Mouse (Mus musculus): Measurements from ENCODE around the gene Ythdf2.
A peak's percentile ranks its signal among the peaks of the same experiment; 100 is the strongest.

Gene Ythdf2

DNA sequence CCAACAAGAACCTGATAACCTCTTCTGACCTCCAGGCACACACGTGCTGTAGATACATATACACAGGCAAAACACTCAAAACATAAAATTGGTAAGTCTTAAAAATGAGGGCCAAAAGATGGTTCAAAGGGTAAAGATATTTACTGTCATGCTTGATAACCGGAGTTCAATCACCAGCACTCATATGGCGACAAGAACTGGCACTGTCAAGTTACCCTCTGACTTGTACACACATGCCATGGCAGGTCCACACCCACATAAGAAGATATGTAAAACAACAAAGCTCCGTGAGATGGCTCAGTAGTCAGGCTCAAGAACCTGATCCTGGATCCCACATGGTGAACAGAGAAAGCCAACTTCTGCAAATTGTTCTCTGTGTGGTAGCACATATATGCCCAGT, 4.8 kb downstream of the Ythdf2 start:
- DNase-seq = no peak

DNA sequence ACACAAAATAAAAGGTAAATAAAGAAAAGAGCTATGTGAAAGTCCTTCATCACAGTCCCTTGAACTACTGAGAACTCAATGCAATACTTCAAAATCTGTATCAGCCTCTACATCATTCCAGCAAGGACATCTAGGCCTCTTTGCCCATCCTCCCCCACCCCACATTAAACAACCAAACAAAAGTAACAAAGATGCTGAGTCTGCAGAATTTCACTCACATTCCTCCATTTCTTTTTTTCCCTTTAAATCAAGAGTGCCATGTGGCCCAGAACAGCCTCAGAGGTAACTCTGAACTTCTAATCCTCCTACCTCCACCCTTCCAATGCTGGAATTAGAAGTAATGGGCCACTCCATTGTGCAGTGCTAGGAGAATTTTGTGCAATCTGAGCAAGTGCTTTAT, 13.3 kb downstream of the Ythdf2 start:
- no peak for DNase-seq

DNA sequence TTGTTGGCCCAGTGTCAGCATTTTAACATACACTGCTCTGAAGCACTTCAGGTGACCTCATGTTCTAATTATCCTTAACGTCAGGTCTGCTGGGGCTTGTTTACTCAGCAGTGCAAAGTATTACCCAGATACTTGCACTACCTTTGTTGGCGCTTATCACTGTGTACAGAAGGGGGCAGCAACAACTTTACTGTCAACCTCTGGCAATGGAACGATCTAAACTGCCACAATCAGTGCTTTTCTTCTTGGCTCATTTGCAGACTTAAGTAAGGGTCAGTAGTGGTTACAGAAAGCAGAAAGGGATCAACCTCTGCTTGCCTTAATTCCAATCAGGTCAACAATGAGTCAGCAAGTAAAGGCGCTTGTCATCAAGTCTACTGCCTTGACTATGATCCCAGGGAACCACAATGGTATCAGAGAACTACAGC, 13.8 kb downstream of the Ythdf2 start:
- no peak for DNase-seq

DNA sequence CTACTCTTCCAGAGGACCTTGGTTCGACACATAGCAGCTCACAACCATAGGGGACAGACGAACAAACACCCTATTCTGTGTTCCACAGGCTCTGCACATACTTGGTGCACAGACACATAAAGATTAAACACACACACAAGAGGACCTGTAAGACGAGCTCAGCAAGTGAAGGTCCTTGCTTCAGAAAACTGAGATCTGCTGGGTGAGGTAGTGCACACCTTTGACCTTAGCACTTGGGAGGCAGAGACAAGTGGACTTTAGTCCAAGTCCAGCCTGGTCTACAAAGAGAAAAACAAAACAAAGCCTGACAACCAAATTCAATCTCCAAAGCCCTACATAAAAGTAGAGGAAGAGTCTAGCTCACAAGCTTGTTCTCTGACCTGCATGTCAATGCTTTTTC, 17.1 kb downstream of the Ythdf2 start:
- no peak for DNase-seq

DNA sequence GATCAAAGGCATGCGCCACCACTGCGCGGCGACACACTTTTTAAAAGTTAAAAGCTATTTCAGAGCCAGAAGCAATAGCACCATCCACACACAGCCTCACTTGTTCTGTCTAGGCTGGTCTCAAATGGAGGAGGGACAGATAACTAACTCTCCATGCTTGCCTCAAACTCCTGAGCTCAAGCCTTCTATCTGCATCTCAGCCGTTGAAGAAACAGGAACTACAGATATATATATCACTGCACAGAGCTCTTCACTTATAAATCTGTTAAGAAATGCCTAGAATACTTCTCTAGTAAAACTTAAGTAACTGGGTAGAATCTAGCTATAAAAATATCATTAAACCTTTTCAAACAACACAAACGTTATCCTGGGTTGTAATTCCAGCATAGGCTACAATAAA, 17.7 kb downstream of the Ythdf2 start:
- DNase-seq = no peak

DNA sequence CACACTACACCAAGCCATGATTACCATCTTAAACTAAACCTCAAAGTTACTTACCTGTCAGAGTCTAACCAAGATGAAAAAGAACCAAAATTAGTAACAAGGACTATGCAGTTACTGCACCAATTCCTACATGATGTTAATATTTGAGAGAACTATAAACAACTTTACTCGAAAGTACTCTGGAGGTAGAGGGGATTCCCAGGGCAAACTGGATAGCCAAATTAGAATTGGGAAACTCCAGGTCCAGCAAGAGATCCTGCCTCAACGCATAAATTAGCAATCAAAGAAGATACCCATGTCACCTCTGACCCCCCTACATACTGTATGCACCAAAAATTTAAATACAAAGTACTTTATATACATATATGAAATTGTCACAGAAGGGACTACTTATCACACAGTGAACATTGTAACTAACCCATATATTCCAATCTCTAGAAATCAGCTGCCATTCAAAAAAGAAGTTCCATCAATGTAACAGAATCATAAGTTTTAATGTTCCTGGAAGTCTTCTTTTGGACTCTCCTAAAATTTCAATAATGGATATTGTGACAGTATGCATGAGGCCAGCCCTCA, 24.2 kb downstream of the Ythdf2 start:
- no peak for DNase-seq

DNA sequence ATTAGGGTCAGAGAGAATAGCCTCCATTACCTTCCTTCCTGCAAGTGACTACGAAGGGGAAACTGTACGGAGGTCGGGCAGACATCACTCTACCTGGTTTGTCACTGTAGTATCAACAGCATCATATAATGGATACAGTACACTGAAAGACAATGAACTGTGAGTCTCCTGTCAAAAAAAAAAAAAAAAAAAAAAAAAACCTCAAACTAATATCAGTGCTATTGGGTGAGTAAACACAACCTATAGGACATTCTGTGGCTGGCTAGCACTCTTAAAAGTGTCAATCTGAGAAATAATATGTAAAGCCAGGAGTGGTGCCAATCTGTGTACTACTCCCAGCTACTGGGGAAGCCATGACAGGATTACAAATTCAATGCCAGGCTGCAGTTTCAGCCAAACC, 28.9 kb downstream of the Ythdf2 start:
- no peak for DNase-seq

DNA sequence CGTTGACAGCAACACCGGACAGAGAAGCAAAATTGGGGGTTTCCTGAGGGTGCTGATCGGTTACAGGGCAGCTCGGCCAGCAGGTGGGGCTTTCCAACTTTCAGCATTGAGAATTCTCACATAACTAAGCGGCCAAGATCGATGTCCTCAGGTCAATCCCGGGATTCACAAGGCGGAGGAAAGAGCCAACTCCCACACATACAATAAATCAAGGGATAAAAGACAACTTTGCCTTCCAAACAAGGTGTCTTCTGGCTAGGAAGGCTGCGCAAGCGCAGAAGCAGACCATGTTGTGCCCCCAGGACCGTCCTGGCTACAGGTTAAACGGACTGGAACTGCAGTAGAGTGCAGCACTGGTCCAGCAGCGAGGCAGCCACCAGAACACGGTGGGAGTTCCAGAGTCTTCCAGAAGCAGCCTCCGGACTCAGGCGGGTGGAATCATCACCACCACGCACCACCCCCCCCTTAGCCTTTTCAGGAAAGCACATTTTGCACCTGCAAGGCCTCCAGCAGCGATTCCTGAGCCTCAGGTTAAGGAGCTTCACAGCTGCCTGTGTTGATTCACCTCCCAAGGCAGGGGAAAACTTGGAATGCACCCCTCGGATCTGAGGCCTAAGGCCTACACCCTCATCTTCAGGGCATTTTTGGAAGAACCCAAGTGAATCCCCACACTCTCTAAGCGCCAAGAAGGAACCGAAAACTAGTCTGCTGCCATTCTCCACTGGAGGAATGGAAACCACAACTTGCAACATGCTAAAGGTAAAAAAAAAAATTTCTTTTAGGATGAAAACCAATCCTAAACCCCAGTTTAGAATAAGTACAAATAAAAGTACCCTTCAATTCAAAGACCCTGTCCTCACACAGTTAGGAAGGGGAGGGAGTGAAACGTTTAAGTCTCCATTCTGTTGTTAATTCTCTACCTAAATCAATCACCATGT, 30.1 kb downstream of the Ythdf2 start:
- DNase-seq = peak; percentile 49

DNA sequence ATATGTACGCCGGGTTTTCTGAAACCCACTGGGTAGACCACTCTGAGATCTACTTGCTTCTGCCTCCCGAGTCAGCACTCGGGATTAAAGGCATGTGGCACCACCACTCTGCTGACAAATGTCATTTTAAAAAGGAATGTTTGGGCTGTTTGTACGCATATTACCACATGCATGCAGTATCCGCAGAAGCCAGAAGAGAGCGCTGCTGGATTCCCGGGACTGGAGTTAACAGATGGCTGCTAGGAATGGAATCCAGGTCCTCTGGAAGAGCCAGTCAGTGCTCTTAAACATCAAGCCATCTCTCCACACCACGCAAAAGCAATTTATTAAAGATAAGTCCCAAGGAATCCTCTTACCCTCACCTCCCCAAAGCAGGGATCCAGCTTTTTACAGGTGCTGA, 31.4 kb downstream of the Ythdf2 start:
- DNase-seq = peak; percentile 58

DNA sequence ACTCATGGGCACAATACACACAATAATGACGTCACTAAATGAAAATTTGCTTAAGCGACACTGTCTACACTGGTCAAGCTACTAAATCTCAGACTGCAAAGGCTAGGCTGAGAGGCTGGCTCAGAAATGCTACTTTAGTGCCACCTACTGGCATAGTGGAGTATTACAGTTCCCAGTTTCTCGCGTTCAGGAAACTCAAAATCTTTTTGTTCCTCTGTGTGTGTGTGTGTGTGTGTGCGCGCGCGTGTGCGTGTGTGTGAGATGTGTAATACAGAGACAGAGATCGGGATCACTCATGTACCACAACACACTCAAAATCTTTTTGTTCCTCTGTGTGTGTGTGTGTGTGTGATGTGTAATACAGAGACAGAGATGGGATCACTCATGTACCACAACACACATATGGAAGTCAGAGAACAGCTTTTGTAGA, 33.5 kb downstream of the Ythdf2 start:
- peak; percentile 83 for DNase-seq

DNA sequence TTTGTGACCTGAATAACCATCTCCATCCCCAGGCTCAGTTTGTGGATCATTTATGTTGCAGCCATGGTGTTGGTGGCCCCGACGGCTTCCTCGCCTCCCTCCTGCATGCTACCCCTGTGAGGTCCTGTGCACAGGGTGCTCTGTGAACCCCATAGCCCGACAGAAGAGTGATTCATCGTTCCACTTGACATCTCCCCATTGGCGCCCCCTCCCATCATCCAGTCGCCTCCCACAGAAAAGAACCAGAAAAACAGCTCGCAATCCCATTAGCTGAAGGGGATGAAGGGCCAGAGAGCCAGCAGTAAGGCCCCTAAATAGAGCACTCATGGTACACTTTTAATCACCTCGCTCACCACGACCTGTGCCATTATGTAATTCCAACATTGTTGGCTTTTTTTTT, 35.6 kb downstream of the Ythdf2 start:
- no peak for DNase-seq

DNA sequence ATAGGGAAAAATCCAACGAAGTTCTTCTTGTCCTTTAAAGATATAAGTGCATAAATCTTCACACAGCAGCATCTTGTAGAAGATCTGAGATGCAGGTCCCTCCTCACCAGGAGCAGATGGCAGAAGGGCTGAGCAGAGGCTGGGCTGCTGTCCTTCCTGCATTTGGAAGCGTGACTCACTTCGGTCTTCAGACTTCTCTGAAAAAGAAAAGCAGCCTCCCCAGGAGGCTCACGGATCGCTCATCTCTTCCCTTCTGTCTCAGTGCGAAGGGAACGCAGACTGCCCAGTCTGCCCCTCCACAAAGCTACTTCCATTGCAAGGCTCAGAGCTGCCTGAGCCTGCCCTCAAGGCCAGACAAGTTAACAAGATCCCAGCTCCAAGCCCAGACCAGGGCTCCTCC, 41.2 kb downstream of the Ythdf2 start:
- DNase-seq = no peak

DNA sequence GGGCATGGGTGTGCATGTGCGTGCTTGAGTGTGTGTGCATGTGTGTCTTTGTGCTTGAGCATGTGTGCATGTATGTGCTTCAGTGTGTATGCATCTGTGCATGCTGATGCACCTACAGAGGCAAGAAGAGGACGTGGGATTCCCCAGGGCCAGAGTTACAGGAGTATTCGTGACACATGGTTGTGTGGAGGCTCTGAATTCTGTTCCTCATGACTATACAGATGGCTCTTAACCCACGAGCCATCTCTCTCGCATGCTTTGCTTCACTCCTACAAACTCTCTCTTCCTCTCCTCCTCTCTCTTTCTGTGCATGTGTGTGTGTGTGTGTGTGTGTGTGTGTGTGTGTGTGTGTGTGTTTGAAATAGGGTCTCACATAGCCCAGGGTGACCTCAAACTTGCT, 42.3 kb downstream of the Ythdf2 start:
- DNase-seq = no peak

DNA sequence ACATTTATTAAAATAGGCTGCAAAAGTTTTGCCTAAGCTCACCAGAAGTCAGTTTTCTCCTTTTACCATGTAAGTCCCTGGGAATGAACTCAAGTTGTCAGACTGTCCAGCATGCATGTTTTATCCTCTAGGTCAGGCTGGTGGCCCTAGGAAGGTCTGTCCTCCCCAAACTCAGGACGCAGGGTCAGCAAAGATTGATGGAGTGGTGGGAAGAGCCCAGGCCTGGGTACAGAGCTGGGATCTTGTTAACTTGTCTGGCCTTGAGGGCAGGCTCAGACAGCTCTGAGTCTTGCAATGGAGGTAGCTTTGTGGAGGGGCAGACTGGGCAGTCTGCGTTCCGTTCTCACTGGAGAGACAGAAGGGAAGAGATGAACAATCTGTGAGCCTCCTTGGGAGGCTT, 42.8 kb downstream of the Ythdf2 start:
- DNase-seq = no peak

DNA sequence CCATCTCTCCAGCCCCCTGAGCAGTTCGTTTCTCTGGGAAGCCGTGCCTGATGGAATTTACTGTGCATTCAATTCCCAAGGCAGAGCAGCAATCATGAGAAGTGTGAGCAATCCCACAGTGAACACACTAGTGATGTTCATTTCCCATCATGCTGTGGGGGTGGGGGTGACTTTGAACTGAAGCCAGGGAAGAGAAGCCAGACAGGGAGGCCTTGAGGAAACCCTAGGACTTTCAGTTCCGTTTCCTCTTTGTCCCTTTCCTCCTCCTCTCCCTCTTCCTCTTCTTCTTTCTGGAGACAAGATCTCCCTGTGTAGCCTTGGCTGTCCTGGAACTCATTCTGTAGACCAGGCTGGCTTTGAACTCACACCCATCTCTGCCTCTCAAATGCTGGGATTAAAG, 44.7 kb downstream of the Ythdf2 start:
- DNase-seq = no peak

DNA sequence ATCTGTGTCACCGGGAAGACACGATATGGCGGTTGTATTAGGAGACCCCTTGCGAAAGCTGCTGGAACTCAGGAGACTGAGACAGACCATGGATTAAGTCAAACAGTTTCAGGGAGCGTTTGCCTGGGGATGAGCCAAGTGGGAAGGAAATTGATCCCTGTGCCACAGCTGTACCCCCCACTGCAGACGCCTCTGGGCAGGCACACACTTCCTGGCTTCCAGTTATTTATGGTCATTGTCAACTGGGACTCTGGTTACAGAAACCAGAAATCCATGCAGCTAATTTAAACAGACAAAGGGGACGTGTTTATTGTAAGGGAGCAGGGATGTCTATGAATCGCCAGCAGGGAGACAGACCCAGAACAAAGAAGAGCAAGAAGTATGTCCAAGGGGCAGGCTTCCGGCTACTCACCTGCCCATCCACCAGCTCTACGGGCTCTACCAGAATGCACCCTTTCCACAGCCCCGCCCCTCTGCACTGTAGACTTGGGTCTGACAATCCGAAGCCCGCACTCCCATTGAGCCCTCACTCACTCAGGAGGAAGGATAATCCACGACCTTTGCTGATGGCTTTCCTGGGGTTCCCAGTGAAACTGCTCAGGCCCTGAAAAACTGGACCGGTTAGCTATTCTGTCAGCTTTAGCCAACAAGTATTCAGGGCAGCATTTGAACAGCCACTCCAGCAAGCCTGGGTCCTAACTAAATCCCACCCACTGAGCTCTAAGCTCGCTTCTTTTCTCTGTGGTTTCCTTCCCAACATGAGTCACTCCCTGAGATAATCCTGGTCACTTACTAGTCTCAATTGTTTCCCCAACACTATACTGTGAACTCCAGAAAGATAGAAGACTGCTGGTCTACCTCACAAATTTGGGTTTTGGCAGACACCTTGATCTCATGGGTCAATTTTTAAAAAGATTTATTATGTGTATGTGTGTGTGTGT, 45.5 kb downstream of the Ythdf2 start:
- no peak for DNase-seq

DNA sequence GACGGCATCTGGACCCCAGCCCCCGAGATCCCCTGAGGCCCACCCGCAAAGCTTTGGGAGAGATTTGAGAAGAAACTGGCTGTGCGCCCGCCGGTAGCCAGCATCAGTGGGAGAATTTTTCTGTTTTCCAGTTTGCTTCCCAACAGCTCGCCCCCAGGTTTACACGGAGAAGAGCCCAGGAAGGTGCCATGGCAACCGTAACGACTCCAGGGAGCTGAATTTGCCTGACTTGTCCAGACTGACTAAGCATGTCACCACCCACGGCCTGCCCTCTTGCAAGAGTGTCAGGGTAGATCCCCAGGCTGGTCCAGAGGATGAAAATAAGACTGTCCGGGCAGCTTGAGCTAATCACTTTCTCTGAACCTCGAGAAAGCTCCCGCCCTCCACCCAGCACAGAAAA, 46.4 kb downstream of the Ythdf2 start:
- no peak for DNase-seq

DNA sequence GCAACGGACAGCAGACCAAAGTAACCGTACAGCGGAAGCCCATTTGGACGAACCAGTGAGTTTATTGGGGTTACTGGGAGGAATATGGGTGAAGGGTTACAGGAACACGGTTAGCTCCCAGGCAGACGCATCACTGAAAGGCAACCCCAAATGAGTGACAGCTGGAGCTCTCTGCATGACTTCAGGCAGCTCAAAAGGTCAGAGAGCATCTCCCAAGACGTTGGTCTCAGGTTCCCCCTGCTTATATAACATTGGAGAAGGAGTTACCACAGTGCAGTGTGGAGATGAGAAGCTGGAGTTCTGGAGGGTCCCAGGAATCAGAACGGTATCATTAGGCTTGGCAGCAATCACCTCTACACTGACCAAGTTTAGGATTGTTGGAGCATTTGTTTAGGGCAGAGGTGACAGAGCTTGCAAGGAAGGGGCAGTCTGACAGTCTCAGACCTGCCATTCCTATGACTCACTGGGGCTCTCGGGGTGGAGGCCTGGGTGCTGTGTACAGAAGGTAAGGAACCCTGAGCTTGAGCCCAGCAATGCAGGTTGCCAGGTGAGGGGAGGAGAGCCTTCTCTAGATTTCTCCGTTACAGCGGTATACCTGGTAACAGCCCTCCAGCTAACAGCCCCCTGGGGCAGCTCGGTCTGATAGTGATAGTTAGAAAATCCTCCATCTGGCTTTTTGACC, 55.0 kb downstream of the Ythdf2 start:
- no peak for DNase-seq

DNA sequence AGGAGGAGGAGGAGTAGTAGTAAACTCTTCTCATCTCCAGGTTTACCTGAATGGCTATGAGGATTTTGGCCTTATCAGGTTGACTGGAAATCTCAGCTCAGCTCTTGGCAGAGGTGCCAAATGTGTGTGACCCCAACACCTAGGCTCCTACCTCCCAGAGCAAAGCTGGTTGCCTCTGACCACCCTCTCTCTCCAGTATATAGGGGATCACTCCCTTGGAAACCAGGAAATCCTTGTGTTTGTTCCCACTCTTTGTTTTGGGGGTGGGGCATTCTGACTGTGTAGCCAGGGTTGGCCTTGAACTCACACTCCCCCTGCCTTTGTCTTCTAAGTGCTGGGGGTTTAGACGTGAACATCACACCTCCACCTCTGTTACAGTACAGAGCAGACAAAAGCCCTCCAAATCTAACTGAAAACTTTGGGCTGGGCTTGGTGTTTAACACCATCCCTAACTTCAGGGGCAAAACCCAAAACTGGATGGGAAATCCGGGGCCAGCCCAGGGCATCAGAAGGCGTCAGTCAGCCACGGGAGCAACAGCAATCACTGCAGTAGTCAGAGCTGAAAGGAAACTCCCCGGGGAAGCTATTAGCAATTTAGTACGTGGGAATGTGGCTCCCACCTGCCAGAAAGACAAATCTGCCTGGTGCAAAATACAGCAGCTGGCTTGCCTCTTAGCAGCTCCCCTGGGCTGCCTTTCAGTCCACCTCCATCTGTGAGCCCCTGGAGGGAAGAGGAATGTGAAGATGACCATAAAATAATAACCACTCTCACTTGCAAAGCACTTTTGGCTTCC, 57.0 kb downstream of the Ythdf2 start:
- peak; percentile 60 for DNase-seq

DNA sequence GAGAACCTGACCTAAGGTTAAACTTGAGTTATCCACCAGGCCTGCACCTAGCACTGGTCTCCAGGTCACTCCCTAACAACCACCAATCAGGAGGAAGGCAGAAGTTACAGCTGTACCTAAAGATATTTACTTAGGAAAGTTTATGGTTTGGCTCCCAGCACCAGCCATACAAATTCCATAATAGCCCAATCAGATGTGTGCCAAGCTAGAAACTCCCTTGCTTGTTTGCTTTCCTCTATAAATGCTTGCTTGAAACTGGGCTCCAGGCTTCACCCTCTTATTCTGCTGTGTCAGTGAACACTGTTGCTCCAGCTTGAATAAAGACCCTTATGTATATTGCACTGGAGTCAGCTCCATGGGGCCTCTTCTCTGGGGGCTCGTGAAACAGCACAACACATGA, 60.4 kb downstream of the Ythdf2 start:
- DNase-seq = no peak

DNA sequence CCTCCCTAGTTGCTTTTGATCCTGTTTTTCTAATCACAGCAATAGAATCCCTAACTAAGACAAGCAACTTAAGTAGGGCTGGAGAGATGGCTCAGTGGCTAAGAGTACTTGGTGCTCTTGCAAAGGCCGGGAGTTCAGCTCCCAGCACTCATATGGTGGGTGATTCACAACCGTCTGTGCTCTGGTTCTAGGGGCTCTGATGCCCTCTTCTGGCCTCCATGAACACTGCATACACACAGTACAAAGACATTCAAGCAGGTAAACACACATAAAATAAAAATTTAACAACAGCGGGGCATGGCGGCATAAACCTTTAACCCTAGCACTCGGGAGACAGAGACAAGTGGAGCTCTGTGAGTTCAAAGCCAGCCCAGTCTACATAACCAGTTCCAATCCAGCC, 65.9 kb downstream of the Ythdf2 start:
- DNase-seq = no peak

DNA sequence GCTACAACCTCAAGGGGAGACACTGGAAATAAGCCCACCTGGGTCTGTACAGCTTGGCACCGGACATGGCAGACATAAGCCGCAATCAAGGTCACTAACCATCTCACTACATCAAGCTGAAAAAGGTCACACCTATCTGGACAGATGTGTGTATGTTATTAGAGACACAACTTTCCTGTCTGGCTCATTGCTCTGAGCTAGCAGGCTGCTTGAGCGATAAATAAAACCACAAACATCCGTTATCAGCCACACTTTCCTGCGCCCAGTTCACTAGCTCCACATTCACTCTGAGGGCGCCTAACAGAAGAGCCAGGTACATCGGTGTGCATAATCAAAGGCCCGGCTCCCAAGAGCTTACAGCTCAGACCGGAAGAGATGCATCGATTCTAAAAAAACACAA, 67.0 kb downstream of the Ythdf2 start:
- DNase-seq = no peak
